Mouse (Mus musculus): Measurements from ENCODE around the gene Diablo. TPM values are rescaled to one million over a fixed set of nuclear protein-coding genes. Genes with fewer than 3 reads are reported as not detected.

The Diablo gene
- polyA plus RNA-seq, 1 experiment from 2014 or later: 70.8 TPM

DNA sequence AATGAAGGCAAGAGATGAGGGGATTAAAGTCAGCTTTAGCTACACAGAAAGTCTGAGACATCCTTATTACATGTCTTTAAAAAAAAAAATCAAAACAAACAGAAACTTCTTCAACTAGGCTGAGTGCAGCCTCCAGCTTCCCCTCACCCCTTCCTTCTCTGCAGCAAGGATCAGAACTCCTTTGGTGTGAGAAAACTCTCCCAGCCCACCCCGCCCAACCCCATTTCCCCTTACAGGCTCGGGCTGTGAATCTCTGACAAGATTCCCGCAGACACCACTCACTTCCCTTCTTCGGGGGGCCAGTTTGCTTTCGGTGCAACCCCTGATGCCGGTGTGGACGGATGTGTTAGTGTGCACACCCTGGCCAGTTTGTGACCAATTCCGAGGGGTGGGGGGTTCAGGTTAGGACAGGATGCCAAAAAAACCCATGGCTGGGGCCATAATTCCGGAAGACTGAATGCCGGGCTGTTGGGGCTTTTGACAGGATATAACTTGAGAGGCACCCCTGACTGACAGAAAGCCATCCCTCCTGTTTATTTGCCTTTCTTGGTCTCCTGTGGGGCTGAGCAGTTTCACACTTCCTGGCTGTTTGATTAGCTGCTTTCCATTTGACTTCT, 53.1 kb downstream of the Diablo start:
- Histone ChIP-seq H3K27ac (replicated peaks) (no peak overlapping the region), H3K4me3 (ENCODE audit: low read depth, low read length) (no peak overlapping the region), H3K9ac (ENCODE audit: low read length) (0 out of 2 replicates have a peak overlapping the region, but pooled peaks have one; percentile 4), H3K4me2 (replicated peaks; ENCODE audit: low read depth) (peak overlapping the region; percentile 36), H3K4me1 (replicated peaks; ENCODE audit: control insufficient read depth, insufficient read depth) (no peaks in the 10 kb centered on the region), H3K36me3 (ENCODE audit: control insufficient read depth, insufficient read depth, low read length) (no peaks in the 10 kb centered on the region), H3K9me3 (ENCODE audit: control insufficient read depth, low read length) (no peaks in the 10 kb centered on the region), H3K27me3 (ENCODE audit: control insufficient read depth, insufficient read depth, low read length) (no peaks in the 10 kb centered on the region)
- DNase-seq (ENCODE audit: low spot score): no peak
- WGBS: 9% methylated on average over 10 of the region's 10 CpGs
- no peak for ATAC-seq (ENCODE audit: low FRiP score, low TSS enrichment)
- TF ChIP-seq CTCF (IDR thresholded peaks at IDR 0.05; ENCODE audit: low read depth) (no peak), EP300 (optimal IDR thresholded peaks at IDR 0.05) (no peak)

DNA sequence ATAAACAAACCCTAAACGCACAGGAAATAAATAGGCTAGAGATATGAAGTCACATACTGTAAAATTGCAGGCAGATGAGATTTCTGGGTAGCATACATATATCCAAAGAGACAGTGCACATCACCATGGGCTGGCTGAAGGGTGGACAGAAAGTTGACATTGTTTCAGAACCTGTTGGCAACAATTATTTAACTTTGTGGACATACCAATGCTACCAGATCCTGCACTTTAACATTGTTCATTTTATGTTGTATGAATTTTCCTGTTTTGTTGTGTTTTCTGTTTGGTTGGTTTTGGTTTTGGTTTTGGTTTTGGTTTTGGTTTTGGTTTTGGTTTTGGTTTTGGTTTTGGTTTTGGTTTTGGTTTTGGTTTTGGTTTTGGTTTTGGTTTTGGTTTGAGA, 59.3 kb downstream of the Diablo start:
- H3K9me3 ChIP-seq (ENCODE audit: control insufficient read depth, low read length): no peaks in the 10 kb centered on the region
- no peak overlapping the region for H3K27ac ChIP-seq (replicated peaks)
- H3K36me3 ChIP-seq (ENCODE audit: control insufficient read depth, insufficient read depth, low read length): no peaks in the 10 kb centered on the region
- WGBS: 86% methylated on average over 1 of the region's 1 CpGs
- no peaks in the 10 kb centered on the region for H3K4me1 ChIP-seq (replicated peaks; ENCODE audit: control insufficient read depth, insufficient read depth)
- no peak overlapping the region for H3K4me2 ChIP-seq (replicated peaks; ENCODE audit: low read depth)
- no peak for TF ChIP-seq EP300 (optimal IDR thresholded peaks at IDR 0.05)
- no peak overlapping the region for H3K9ac ChIP-seq (ENCODE audit: low read length)
- no peaks in the 10 kb centered on the region for H3K27me3 ChIP-seq (ENCODE audit: control insufficient read depth, insufficient read depth, low read length)
- H3K4me3 ChIP-seq (ENCODE audit: low read depth, low read length): no peak overlapping the region
- ATAC-seq (ENCODE audit: low FRiP score, low TSS enrichment) (no peak), DNase-seq (ENCODE audit: low spot score) (no peak)

DNA sequence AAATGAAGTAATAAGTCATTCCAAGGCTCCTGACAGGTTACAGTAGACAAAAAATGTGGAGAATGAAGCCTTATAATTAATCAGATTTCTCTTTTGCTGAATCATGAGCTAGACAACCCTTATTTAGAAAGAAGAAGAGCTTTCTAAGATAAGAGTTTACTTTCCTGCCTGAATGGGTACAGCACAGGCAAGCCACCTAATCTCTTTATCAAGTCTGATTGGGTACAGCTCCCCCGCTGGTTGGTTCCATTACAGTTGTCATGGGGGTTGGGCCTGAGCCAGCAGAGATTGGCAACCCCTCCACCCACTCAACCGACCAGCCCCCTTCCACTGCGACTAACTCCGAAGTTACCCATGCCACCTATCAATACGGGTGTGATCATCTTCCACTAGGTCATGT, 62.6 kb downstream of the Diablo start:
- H3K9ac ChIP-seq (ENCODE audit: low read length): no peak overlapping the region
- H3K36me3 ChIP-seq (ENCODE audit: control insufficient read depth, insufficient read depth, low read length): no peaks in the 10 kb centered on the region
- ATAC-seq (ENCODE audit: low FRiP score, low TSS enrichment): no peak
- H3K27me3 ChIP-seq (ENCODE audit: control insufficient read depth, insufficient read depth, low read length): no peaks in the 10 kb centered on the region
- H3K4me2 ChIP-seq (replicated peaks; ENCODE audit: low read depth): no peak overlapping the region
- H3K27ac ChIP-seq (replicated peaks): no peak overlapping the region
- no peak for DNase-seq (ENCODE audit: low spot score)
- no peaks in the 10 kb centered on the region for H3K4me1 ChIP-seq (replicated peaks; ENCODE audit: control insufficient read depth, insufficient read depth)
- H3K4me3 ChIP-seq (ENCODE audit: low read depth, low read length): no peak overlapping the region
- no peaks in the 10 kb centered on the region for H3K9me3 ChIP-seq (ENCODE audit: control insufficient read depth, low read length)
- no peak for TF ChIP-seq CTCF (IDR thresholded peaks at IDR 0.05; ENCODE audit: low read depth)
- TF ChIP-seq EP300 (optimal IDR thresholded peaks at IDR 0.05): no peak
- 52% methylated on average over 5 of the region's 5 CpGs for WGBS

Small RNAs within 50 kb of the gene (microRNA-seq; reads per million reads assigned to microRNA genes)
- gene Mir7647: not detected

Other genes starting within 250 kb of the Diablo start
- gene Bcl7a, start 180.3 kb downstream of the Diablo start, polyA plus RNA-seq (2015; fragmentation: Nextera tagmentation; extraction: Ambion mirVana): 5.9 and 6.4 TPM in 2 replicates
- gene Mlxip, start 129.4 kb downstream of the Diablo start, polyA plus RNA-seq (2015; fragmentation: Nextera tagmentation; extraction: Ambion mirVana): 10.5 and 13.2 TPM in 2 replicates
- gene Lrrc43, start 34.9 kb downstream of the Diablo start, polyA plus RNA-seq (2015; fragmentation: Nextera tagmentation; extraction: Ambion mirVana): not detected in 2 replicates
- not detected in 2 replicates for gene Il31, start 34.7 kb downstream of the Diablo start, polyA plus RNA-seq (2015; fragmentation: Nextera tagmentation; extraction: Ambion mirVana)
- gene B3gnt4, start 13.7 kb downstream of the Diablo start, polyA plus RNA-seq (2015; fragmentation: Nextera tagmentation; extraction: Ambion mirVana): 0.13 TPM in 2 replicates
- gene Gm49027, start 1.3 kb upstream of the Diablo start, polyA plus RNA-seq (2015; fragmentation: Nextera tagmentation; extraction: Ambion mirVana): 5.6 and 7.0 TPM in 2 replicates
- 12.1 and 14.6 TPM in 2 replicates for gene Vps33a, start 48.9 kb upstream of the Diablo start, polyA plus RNA-seq (2015; fragmentation: Nextera tagmentation; extraction: Ambion mirVana)
- 36.1 and 41.4 TPM in 2 replicates for gene Clip1, start 160.4 kb upstream of the Diablo start, polyA plus RNA-seq (2015; fragmentation: Nextera tagmentation; extraction: Ambion mirVana)
- 26.1 and 27.3 TPM in 2 replicates for gene Zcchc8, start 196.9 kb upstream of the Diablo start, polyA plus RNA-seq (2015; fragmentation: Nextera tagmentation; extraction: Ambion mirVana)
- 59.5 and 67.8 TPM in 2 replicates for gene Rsrc2, start 225.2 kb upstream of the Diablo start, polyA plus RNA-seq (2015; fragmentation: Nextera tagmentation; extraction: Ambion mirVana)
- gene Kntc1, start 225.5 kb upstream of the Diablo start, polyA plus RNA-seq (2015; fragmentation: Nextera tagmentation; extraction: Ambion mirVana): 3.9 and 4.9 TPM in 2 replicates